Mouse (Mus musculus): Measurements from ENCODE around the gene Trf. TPM values are rescaled to one million over a fixed set of nuclear protein-coding genes. Genes with fewer than 3 reads are reported as not detected.

Gene Trf
- total RNA-seq (2021): 100 to 1,000 TPM in 1 of 2 experiments, 10 to 100 TPM in 1; 98.9 to 215 TPM
- long read RNA-seq, experiment 1, transcript Trf-201 (17 exons, 2,571 nt): major isoform, 263 of 278 reads
- long read RNA-seq, experiment 1, partial matches to known transcripts: 9 of 278 reads
- long read RNA-seq, experiment 1, other reads (novel, unspliced or antisense): 6 of 278 reads
- long read RNA-seq, experiment 2, transcript Trf-201 (17 exons, 2,571 nt): major isoform, 171 of 180 reads
- long read RNA-seq, experiment 2, partial matches to known transcripts: 4 of 180 reads
- long read RNA-seq, experiment 2, other reads (novel, unspliced or antisense): 5 of 180 reads

- peak; percentile 32 to 57 for DNase-seq
These were observed at the start of gene Trf, which contains the start of gene Gm20425 for GRCm38 (mm10) chr9:103230151-103230951. Gene Trf, minus strand, starts transcription at chr9:103230444. Gene Gm20425, minus strand, starts transcription at chr9:103230307.

- no peak for DNase-seq
These were observed 46.6 kb upstream of the Trf start for GRCm38 (mm10) chr9:103276876-103277275.

GRCm38 (mm10) chr9:103275676-103276075, 45.4 kb upstream of the Trf start:
- no peak for DNase-seq

- peak in 1 of 2 experiments; percentile 7 for DNase-seq
These were observed 44.6 kb upstream of the Trf start for GRCm38 (mm10) chr9:103274819-103275218.

- no peak for DNase-seq
These were observed 40.9 kb upstream of the Trf start for GRCm38 (mm10) chr9:103271104-103271503.

- DNase-seq: no peak
These were observed 35.5 kb upstream of the Trf start for GRCm38 (mm10) chr9:103265778-103266177.

- DNase-seq: peak; percentile 31 to 35
These were observed 22.7 kb upstream of the Trf start for GRCm38 (mm10) chr9:103252906-103253305.

GRCm38 (mm10) chr9:103248618-103249017, 18.4 kb upstream of the Trf start:
- DNase-seq: peak in 1 of 2 experiments; percentile 17

- DNase-seq: no peak
These were observed 16.4 kb upstream of the Trf start for GRCm38 (mm10) chr9:103246526-103247168.

- no peak for DNase-seq
These were observed 13.4 kb upstream of the Trf start for GRCm38 (mm10) chr9:103243640-103244039.

GRCm38 (mm10) chr9:103241206-103241605, 11.0 kb upstream of the Trf start:
- no peak for DNase-seq

- no peak for DNase-seq
These were observed 9.2 kb upstream of the Trf start for GRCm38 (mm10) chr9:103239471-103239870.

GRCm38 (mm10) chr9:103234565-103235165, 4.4 kb upstream of the Trf start:
- DNase-seq: peak in 1 of 2 experiments; percentile 15

GRCm38 (mm10) chr9:103234059-103234458, 3.8 kb upstream of the Trf start:
- no peak for DNase-seq

GRCm38 (mm10) chr9:103233006-103233395, 2.8 kb upstream of the Trf start:
- DNase-seq: no peak

- DNase-seq: no peak
These were observed 2.2 kb upstream of the Trf start for GRCm38 (mm10) chr9:103232232-103233005.

- DNase-seq: no peak
These were observed 992 bp downstream of the Trf start for GRCm38 (mm10) chr9:103229037-103229867.

- no peak for DNase-seq
These were observed 1.8 kb downstream of the Trf start for GRCm38 (mm10) chr9:103228370-103229003.

GRCm38 (mm10) chr9:103227760-103228159, 2.5 kb downstream of the Trf start:
- DNase-seq: no peak

- DNase-seq: peak; percentile 21 to 58
These were observed 3.4 kb downstream of the Trf start for GRCm38 (mm10) chr9:103226806-103227205.
